Mouse (Mus musculus) midbrain, postnatal 0 days (tissue): Measurements from ENCODE around the gene Pak4. TPM values are rescaled to one million over a fixed set of nuclear protein-coding genes. Genes with fewer than 3 reads are reported as not detected.

Experiments used
- ATAC-seq: fragments of 200-750 bp; cut with Nextera tagmentation; 2 replicates; pipeline ENCODE4 v1.8.0; 2017; ENCODE audit warnings: moderate number of reproducible peaks, mild to moderate bottlenecking, moderate TSS enrichment, moderate library complexity; ENCODE audit not compliant: low FRiP score
- DNase-seq: peaks from one replicate; pipeline ENCODE4 v3.0.0-alpha.2; 2015; ENCODE audit warnings: low spot score
- H3K27ac ChIP-seq: fragments of 300-500 bp; sonication (generic); 2 replicates; pipeline ENCODE4 v1.5.1; 2014; ENCODE audit warnings: low read depth, mild to moderate bottlenecking, low read length, mixed read lengths
- H3K27me3 ChIP-seq: fragments of 300-500 bp; sonication (generic); 2 replicates; pipeline ENCODE4 v1.6.1; 2014; ENCODE audit warnings: low read length, control low read depth, mixed read lengths; ENCODE audit not compliant: insufficient read depth
- H3K36me3 ChIP-seq: fragments of 300-500 bp; sonication (generic); 2 replicates; pipeline ENCODE4 v1.6.1; 2014; ENCODE audit warnings: low read length, control low read depth, mixed read lengths; ENCODE audit not compliant: insufficient read depth
- H3K4me1 ChIP-seq: fragments of 300-500 bp; sonication (generic); 2 replicates; pipeline ENCODE4 v1.6.1; 2014; ENCODE audit warnings: mild to moderate bottlenecking, control low read depth, antibody characterized with exemption, low read length, mixed read lengths; ENCODE audit not compliant: insufficient read depth
- H3K4me2 ChIP-seq: fragments of 300-500 bp; sonication (generic); 2 replicates; pipeline ENCODE4 v1.6.1; 2014; ENCODE audit warnings: low read depth, mild to moderate bottlenecking, low read length, mixed read lengths; ENCODE audit not compliant: poor library complexity, severe bottlenecking
- H3K4me3 ChIP-seq: fragments of 300-500 bp; sonication (generic); 2 replicates; pipeline ENCODE4 v1.5.1; 2014; ENCODE audit warnings: low read depth, mild to moderate bottlenecking, low read length, moderate library complexity
- H3K9ac ChIP-seq: fragments of 300-500 bp; sonication (generic); replicated peaks from 2 replicates; pipeline ENCODE4 v1.6.1; 2014; ENCODE audit warnings: mild to moderate bottlenecking, low read length, moderate library complexity, mixed read lengths; ENCODE audit not compliant: poor library complexity, severe bottlenecking
- H3K9me3 ChIP-seq: fragments of 300-500 bp; sonication (generic); 2 replicates; pipeline ENCODE4 v1.6.1; 2016; ENCODE audit warnings: low read length, control low read depth
- CTCF ChIP-seq: IDR thresholded peaks from 2 replicates; pipeline ENCODE4 v1.5.1; 2016; ENCODE audit warnings: antibody characterized with exemption, mild to moderate bottlenecking
- WGBS: fragments of 180-500 bp; shearing (Covaris S2); extraction: QIAGEN DNeasy Blood & Tissue Kit; methylation state at CpG from one replicate; pipeline ENCODE4 v1.1.7; 2014; 5-methylcytosine and 5-hydroxymethylcytosine counted together
- polyA plus RNA-seq: library from polyadenylated mRNA; unstranded; fragments of >200 nt; fragmentation: Nextera tagmentation; extraction: Ambion mirVana; gene quantifications from 2 replicates; pipeline ENCODE4 v1.2.1, GENCODE M21; 2015
- total RNA-seq: library from RNA; depleted of rRNA; stranded (reverse); fragments of >200 nt; gene quantifications from 2 replicates; pipeline ENCODE4 v1.2.3, GENCODE M21; 2014

Pak4 gene
- total and polyA plus RNA-seq, 2 experiments from 2014 or later: 8.9 to 19.8 TPM

- no peak overlapping the region for H3K4me2 ChIP-seq
- DNase-seq (no peak), ATAC-seq (no peak)
- H3K27me3 ChIP-seq: no peaks in the 10 kb centered on the region
- 94% methylated on average over 13 of the region's 13 CpGs for WGBS
- TF ChIP-seq CTCF: no peak
- no peak overlapping the region for H3K27ac ChIP-seq
- H3K4me3 ChIP-seq: no peak overlapping the region
- no peak overlapping the region for H3K9ac ChIP-seq
- H3K9me3 ChIP-seq: no peaks in the 10 kb centered on the region
- H3K4me1 ChIP-seq: no peaks in the 10 kb centered on the region
- peaks cover 54% of the 10 kb centered on the region for H3K36me3 ChIP-seq
Observed at GRCm38 (mm10) chr7:28562371-28562770, 35.6 kb downstream of the Pak4 start.

GRCm38 (mm10) chr7:28561967-28562366 is 36.0 kb downstream of the Pak4 start:
- H3K9ac ChIP-seq: no peak overlapping the region
- no peak for DNase-seq
- H3K4me2 ChIP-seq: no peak overlapping the region
- no peak overlapping the region for H3K27ac ChIP-seq
- ATAC-seq: no peak
- H3K36me3 ChIP-seq: peaks cover 50% of the 10 kb centered on the region
- H3K9me3 ChIP-seq: no peaks in the 10 kb centered on the region
- WGBS: 92% methylated on average over 11 of the region's 11 CpGs
- TF ChIP-seq CTCF: no peak
- H3K4me3 ChIP-seq: no peak overlapping the region
- no peaks in the 10 kb centered on the region for H3K4me1 ChIP-seq
- no peaks in the 10 kb centered on the region for H3K27me3 ChIP-seq

- DNase-seq (no peak), ATAC-seq (no peak)
- H3K9me3 ChIP-seq: no peaks in the 10 kb centered on the region
- no peaks in the 10 kb centered on the region for H3K4me1 ChIP-seq
- H3K4me2 ChIP-seq: no peak overlapping the region
- 92% methylated on average over 10 of the region's 10 CpGs for whole genome bisulfite sequencing
- H3K27me3 ChIP-seq: no peaks in the 10 kb centered on the region
- no peak overlapping the region for H3K27ac ChIP-seq
- no peak overlapping the region for H3K4me3 ChIP-seq
- H3K36me3 ChIP-seq: peaks cover 40% of the 10 kb centered on the region
- H3K9ac ChIP-seq: no peak overlapping the region
- no peak for TF ChIP-seq CTCF
Observed at GRCm38 (mm10) chr7:28560856-28561255, 37.1 kb downstream of the Pak4 start.

DNA sequence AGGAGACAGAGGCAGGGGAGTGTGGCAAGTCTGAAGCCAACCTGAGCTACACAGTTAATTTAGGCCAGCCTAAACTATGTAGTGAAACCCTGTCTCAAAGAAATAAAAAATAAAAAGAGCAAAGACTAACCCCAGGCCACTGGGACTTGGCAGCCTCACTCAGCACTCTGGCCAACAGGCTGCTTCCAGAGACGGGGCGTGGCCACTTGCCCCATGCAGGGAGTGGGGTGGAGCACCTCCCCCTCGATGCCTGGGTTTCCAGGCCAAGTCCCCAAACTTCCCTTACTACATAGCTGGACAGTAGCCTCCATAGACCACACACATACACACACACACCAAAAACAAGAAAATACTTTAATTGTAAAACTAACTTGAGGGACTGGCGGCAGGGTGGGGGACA is 39.5 kb downstream of the Pak4 start:
- TF ChIP-seq CTCF: no peak
- Histone ChIP-seq H3K27me3 (no peaks in the 10 kb centered on the region), H3K4me3 (no peak overlapping the region), H3K27ac (no peak overlapping the region), H3K9me3 (no peaks in the 10 kb centered on the region), H3K9ac (no peak overlapping the region), H3K36me3 (peaks cover 29% of the 10 kb centered on the region), H3K4me2 (no peak overlapping the region), H3K4me1 (no peaks in the 10 kb centered on the region)
- DNase-seq (peak; percentile 28), ATAC-seq (no peak)
- WGBS: 71% methylated on average over 4 of the region's 4 CpGs

DNA sequence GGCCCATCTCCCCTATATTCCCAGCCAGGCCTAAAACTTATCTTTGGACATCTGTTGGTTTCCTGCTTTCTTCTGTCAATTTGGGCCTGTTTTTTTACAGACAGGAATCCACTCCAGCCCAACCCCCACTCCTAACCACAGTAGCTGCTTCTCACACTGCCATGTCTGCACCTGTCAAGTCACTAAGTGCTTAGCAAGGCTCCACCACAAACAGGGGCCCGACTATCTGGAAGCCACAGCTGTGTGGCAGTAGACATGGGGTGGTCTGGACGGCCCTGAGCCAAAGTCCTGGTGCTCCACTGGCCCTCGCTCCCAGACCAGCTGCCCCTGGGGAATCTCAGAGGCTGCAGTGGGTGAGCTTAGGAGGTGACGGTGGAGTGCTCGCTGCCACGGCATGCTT is 40.3 kb downstream of the Pak4 start:
- Histone ChIP-seq H3K9ac (no peak overlapping the region), H3K4me2 (no peak overlapping the region), H3K27me3 (no peaks in the 10 kb centered on the region), H3K36me3 (peaks cover 28% of the 10 kb centered on the region), H3K4me1 (no peaks in the 10 kb centered on the region), H3K4me3 (no peak overlapping the region), H3K9me3 (no peaks in the 10 kb centered on the region), H3K27ac (no peak overlapping the region)
- DNase-seq: no peak
- TF ChIP-seq CTCF: no peak
- ATAC-seq: no peak
- 79% methylated on average over 6 of the region's 6 CpGs for WGBS

GRCm38 (mm10) chr7:28557069-28557468 is 40.9 kb downstream of the Pak4 start:
- no peaks in the 10 kb centered on the region for H3K4me1 ChIP-seq
- WGBS: 83% methylated on average over 5 of the region's 5 CpGs

More at GRCm38 (mm10) chr7:28557069-28557468, 40.9 kb downstream of the Pak4 start:
- Histone ChIP-seq H3K27ac (no peak overlapping the region), H3K9ac (no peak overlapping the region), H3K36me3 (peaks cover 22% of the 10 kb centered on the region), H3K4me2 (no peak overlapping the region), H3K27me3 (no peaks in the 10 kb centered on the region), H3K9me3 (no peaks in the 10 kb centered on the region), H3K4me3 (no peak overlapping the region)
- ATAC-seq (no peak), DNase-seq (no peak)
- TF ChIP-seq CTCF: no peak
